Mouse (Mus musculus): ENCODE data around the gene Wwox.

GRCm38 (mm10) chr8:114941096-114941495 lies 501.6 kb downstream of the Wwox start:
- TF ChIP-seq CTCF (IDR thresholded peaks at IDR 0.05; ENCODE audit: low read depth, low read length) (no peak), POLR2A (IDR thresholded peaks at IDR 0.05; ENCODE audit: borderline replicate concordance, low read depth, low read length) (no peak)
